Mouse (Mus musculus) mature B cell (primary cell): ENCODE data around the gene Pax4.

Experiments used
- in situ Hi-C: fragments of 300-500 bp; cut with MboI; formaldehyde crosslinking; loops from 2 replicates; pipeline ENCODE4 v1.14.3; 2019

Pax4 gene

GRCm38 (mm10) chr6:28396853-28397457, 52.2 kb downstream of the Pax4 start:
- in situ Hi-C loops = no loop called here

GRCm38 (mm10) chr6:28396051-28396852, 52.9 kb downstream of the Pax4 start:
- in situ Hi-C loops = no loop called here
